Mouse (Mus musculus): ENCODE results near the gene Tcf7l2.

Gene Tcf7l2

DNA sequence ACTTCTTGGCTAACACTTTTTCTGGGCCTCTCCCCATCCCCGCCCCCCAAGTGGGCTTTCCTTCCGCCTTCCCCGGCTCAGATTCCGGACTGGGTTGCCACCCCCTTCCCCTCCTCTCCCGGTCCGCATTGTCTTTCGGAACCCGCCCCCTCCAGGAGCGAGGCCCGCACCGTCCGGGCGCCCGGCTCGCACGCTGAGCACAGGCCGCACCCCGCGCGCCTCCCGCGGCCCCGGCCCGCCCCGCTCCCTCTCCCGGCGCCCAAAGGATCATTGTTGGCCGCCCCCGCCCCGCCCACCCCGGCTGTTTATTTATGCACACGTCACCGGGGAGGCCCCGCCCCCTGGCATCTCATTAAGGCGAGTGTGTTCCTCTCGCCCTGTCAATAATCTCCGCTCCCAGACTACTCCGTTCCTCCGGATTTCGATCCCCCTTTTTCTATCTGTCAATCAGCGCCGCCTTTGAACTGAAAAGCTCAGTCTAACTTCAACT, at the start of gene Tcf7l2:
Gene Tcf7l2 (plus strand): TSS at position 382 of the 490 bp plus-strand sequence.
- peak; percentile 59 to 64 for DNase-seq

DNA sequence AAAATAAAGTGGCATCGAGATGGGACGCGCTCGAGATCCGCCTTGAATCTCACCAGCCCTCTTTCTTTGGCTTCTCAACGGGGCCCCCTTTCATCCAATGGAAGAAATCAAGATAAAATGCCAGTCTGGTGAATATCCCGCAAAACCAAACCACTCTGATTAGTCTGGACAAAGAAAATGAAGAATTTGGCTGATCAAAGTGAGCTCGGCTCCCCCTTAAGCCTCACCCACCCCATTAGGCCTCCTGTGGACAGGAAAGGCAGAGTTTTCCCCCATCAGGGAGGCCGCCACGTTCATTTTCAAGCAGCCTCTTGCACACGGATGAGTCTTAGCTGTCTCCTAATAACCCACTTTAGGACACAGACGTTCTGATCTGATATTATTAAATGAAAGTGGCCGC, 47.0 kb upstream of the Tcf7l2 start:
- DNase-seq: no peak

DNA sequence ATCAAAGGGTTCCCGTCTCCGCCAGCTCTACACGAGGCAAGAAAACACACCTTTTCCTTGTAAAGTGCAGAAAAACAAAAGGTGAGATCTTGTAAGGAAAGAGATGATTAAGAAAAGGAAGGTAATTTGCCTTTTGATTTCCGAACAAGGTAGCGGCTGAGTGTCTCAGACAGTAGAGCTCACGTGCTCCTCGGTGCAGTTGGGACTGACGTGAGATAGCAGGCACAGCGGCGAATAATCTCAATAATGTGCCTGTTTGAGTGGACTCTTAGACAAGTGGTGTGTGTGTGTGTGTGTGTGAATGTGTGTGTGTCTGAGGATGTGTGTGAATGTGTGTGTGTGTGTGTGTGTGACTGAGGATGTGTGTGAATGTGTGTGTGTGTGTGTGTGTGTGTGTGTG, 46.2 kb upstream of the Tcf7l2 start:
- DNase-seq: no peak

DNA sequence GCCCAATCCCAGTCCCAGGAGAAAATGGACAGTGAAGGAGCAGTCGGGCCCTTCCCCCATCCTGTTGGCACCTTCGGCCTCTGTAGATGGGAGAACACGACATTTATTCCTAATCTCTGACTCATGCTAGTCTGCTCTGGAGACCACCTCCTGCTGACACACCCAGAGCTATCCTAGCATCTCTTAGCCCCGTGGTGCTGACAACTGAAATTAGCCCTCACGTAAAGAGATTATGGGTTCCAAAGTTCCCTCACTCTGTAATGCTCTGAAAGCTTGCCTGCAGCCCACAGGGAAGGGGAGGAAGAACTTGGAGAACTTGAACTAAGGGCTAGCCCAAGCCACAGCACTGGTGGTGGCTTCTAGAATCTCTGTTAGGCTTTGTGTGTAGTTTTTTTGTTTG, 42.7 kb upstream of the Tcf7l2 start:
- DNase-seq: no peak

DNA sequence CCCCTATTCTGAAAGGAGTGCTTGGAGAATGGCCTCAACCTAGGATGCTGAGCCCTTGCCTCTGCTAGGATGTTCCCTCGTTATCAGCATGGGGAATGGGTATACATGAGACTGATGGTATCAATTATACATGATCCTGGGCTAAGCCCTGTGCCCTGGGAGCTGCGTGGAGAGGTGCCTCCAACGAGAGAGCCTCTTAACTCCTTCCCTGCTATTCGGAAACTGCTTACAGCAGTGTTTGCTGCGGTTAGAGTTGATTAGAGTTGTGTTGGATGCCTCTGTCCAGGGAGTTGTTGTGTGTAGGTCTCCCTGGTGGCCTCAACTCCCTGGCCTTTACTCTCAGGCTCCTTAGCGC, 41.4 kb upstream of the Tcf7l2 start:
- DNase-seq: no peak

DNA sequence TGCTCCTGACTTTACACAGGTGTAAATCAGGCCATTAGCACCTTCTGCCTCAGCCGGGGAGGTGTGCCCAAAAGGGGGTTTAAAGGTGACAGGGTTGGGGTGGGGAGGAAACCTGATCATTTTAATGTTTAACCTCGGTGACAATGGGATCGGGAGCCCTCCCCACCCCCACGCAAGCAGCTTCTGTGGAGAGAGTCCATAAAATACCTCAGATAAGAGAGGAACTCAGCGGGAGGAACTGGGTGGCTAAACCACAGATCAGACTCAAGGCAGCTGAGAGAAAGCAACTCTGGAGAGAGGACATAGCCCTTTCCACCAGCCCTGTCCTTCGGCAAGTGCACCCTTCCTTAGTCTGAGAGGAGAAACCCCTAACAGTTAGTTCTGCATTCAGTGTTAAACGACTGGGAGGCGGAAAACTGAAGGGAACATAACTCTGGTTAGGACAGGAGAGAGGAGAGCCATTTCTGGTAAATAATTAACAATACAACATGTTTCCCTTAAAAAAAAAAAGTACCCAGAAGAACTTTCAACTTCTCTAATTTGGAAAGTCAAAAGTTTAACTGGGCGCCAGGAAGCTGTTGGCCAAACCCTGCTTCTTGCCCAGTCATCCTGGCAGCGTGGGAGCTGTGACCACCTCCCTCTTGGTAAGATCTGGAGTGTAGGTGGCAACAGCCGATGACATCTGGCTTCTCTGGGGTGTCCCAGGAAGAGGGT, 40.9 kb upstream of the Tcf7l2 start:
- no peak for DNase-seq

DNA sequence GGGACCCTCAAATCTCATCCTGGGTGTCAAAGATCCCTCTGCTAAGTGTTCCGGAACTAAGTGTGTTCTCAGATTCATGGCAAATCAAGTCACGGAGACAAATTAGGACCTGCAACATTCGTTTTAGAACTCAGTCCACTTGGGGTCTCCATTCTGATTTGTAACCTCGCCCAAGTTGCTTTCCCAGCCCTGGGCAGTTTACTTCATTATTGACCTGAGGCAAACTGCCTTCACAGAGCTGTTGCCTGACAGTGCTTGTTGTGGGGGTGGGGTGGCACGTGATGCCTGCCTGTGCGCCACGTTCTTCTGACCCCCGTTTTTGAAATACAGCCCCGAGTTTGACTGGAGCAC, 40.4 kb upstream of the Tcf7l2 start:
- no peak for DNase-seq

DNA sequence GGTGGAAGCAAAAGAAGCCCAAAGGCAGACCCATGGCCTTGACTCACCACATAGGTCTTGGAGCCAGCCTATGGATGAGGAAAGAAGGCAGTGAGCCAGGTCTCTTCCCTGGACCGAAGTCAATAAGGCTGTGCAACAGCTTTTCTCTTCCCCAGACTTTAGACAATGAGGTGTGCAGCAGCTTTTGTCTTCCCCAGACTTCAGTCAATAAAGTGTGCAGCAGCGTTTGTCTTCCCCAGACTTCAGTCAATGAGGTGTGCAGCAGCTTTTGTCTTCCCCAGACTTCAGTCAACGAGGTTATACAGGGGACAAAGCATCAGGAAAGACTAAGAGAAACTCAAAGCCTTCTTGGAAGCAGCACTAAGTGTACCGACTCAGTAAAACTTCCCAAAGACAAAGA, 39.5 kb upstream of the Tcf7l2 start:
- no peak for DNase-seq

DNA sequence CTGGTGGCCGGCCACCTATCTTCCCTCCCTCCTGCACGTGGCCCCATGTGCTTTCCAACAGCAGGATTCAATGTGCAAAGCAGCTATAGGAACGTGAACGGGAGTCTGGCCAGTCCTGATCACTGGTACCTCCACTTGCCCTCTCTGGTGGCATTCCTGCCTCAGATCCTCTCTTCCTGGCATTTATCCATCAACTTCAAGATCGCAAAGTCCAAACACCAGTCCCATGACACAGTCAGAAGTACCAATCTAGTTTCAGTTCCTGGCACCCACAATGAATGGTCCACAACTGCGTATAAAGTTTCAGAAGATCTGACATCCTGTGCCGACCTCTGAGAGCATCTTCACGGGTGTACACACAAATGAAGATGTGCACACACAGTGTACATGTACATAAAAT, 38.9 kb upstream of the Tcf7l2 start:
- DNase-seq: no peak

DNA sequence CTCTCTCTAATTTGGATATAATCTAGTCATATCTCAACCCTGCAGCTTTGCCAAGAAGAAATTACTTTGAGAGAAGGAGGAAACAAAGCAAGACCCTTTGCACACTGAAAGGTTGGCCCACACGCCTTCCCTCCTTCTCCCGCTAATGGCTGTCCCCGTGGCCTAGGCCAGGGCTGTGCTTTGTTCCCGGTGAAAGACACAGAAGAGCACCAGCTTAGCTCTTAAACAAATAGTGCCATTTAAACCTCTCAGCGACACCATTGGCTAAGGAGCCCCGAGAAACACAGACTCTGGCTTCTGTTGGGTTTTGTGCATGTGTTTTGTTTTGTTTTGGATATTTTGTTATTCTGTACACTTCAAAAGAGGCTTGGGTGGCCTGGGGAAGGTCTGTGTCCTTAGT, 37.5 kb upstream of the Tcf7l2 start:
- no peak for DNase-seq

DNA sequence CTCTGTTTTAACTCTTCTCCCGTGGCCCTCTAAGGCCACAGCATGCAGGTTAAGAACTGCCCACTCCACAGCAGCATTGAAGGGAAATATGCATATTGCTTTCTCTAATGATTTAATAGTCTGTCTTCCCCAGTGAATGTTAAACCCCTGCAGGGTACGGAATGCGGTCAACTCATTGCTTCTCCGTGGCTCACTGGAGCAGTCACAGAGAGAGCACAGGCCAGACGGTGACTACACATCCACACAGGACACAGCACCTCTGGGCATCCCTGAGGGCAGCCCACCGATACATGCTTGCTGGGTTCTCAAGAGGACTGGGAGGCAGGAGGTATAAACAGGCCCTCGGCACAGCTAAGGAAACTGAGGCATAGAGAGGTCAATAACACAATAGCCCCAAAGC, 35.3 kb upstream of the Tcf7l2 start:
- no peak for DNase-seq

DNA sequence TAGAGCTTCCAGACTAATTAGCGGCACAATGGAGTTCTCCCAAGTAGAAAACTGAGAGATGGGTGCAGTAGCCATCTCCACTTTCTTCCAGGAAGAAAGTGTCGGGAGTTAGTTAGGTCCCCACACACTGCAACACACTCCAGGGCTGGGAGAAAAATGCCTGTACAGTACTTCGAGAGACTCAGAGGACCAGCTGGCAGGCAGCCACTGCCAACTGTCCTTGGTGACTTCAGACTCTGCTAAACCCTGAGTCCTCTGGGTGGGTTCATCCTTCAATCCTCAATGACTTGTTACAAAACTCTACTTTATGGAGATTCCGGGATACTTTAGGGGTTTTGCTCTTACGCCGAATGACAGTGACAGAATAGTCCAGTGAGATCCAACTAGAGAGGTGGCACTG, 34.8 kb upstream of the Tcf7l2 start:
- DNase-seq: no peak

DNA sequence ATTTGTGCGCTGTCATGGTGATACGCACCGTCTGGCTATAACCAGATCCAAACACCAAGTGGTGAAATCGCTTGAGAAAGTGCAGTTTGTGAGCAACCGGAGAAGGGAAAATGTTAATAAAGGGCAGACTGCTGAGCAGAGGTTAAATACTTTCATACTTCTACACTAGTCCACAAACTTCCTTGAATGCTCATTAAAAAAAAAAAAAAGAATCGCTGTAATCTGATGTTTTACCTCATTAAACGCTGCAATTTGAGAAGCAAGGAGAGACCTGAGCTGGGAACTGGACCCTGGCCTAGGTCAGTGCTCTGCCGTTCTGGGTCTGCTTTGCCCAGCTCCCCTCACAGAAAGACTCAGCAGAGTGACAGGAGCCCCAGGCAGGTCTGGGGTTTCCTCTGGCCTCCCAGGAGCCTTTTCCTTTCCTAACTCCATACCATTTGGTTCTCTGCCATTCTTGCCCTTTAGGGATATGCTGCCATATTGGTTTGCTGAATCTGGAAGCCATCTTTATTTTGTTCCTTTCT, 33.5 kb upstream of the Tcf7l2 start:
- DNase-seq: no peak

DNA sequence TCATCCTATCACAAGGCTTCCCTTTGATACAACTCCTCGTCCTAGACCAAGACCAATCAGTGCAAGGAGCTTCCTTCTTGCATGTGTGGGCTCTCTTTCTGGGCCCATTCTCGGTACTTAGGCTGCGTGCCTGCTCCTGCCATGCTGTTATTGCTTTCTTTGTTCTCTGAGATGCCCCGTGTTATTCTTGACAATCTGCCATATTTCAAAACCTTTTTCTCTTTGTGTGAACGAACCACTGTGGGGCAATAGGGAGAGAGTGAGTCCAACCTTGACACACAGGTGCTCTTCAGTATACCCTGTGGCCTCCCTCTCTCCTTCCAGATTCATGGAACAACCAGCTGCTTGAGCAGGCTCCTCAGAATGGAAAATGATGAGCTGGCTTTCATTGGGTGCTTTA, 30.8 kb upstream of the Tcf7l2 start:
- no peak for DNase-seq

DNA sequence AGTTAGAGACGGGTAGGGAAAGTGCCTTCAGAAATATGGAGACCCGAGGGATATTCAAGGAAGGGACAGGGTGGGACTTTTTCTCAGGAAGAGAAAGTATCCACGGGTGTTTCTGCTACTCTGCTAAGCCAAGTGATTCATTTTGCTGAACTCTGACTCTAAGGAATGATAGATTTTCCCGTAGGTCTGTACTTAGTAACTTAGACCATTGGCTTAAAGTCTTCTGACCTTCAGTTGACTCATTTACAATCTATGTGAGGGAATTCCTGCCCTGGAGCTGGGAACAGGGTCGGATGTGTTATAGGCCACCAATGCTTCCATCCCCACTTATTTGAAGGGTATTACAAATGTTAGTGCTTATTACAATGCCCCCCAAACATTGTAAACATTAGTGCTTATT, 29.9 kb upstream of the Tcf7l2 start:
- no peak for DNase-seq

DNA sequence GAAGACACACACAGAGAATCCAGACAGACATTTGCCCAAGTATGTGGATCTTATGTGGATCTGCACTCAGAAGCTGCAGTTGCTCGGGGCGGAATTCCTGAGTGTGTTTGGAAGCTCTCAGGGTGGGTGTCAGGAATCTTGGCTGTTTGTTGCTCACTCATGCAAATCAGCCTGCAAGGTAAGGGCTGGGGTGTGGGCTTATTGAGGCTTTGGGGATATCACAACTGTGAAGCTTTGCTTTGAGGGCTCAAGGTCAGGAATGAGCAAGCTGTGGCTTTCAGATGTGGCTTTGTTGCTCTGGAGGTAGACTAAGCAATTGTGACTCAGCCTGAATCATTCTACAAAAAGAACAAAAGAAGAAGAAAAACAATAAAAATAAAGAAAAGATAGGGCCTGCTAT, 28.9 kb upstream of the Tcf7l2 start:
- no peak for DNase-seq

DNA sequence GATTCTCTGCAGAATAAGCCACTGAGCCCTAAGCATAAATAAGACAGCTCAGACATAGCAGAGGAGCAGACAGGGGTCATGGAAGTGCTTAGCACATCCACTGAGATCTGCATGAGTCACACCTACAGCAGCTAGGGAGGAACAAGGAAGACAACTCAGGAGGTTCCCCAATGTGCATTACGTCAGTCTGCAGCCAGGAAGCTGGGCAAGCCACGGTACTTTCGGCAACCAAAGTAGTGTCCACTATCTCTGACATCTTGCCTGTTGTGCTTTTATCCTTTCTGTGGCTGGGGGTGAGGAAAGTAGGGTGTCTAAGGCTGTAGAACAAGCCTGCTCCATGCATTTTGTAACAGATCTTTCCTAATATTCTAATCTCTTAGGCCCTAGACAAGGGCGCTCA, 27.6 kb upstream of the Tcf7l2 start:
- no peak for DNase-seq

DNA sequence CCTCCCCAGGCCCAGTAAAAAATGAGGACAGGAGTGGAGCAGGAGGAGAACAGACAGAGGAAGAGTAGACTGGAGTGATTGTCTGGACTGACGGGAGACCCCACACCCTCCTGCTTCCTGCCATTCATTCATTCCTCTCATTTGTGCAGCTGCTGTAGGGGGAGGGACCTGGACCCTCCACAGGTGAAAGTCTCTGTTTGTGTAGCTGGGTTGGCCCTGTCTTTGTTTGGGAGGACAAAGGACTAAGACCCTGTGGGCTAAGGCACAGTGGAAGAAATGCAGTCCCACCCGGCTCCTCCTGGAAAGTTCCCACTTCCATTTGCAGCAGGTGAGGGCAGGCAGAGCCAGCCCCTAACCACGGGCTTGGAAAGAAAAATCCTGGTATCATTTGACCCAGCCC, 27.0 kb upstream of the Tcf7l2 start:
- no peak for DNase-seq

DNA sequence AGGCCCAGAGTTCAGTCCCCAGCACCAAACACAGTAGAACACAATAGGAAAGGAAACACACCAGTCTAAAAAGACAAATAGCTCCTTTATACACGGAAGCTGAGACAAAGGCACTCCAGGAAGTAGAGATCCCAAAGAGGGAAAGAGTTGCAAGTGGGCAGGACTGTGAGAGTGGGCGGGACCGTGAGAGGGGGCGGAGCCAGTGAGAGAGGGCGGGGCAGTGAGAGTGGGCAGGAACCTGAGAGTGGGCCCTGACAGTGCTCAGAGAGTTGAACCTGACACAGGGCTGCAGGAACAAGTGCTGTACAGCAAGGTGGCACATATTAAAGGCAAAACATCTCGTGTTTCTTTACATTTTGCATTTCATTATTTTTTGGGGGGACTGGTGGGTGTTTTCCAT, 22.5 kb upstream of the Tcf7l2 start:
- no peak for DNase-seq

DNA sequence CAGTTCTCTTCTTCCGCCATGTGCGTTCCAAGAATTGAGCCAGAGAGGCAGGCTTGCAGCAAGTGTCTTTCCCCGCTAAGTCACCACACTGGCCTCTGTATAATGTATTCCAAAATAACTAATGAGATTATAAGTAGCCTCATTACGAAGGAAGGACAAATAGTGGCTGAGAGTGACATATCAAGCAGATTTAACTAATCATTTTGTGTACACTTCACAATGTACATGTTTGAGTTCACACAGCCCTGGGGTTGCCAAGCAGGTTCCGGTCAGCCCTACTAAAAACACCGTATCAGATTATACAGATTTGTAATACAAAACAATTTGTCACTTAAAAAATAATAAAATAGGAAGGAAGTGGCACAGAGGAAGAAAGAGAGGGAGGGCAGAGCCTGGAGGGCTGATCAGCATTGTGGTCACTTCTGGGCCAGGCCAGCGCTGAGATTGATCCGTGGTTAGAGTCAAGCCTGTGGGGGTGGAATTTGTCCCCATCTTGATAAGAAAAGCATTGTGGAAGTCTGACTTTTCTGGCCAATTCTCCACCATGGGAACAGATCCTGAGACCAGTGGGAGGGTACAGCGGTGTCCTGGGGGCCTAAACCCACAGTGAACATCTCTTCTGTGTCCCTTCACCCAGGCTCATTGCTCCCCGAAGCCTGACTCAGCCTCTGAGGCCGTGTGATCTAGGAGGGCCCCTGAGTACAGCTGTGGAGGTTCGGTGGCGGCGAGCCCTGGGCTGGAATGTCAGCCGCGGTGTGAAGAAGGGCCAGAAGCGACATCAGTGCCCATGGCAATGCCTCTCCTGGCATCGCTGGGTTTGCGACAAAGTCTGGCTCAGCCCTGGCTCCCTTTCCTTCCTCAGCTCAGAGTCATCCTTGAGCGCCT, 21.9 kb upstream of the Tcf7l2 start:
- DNase-seq: no peak

DNA sequence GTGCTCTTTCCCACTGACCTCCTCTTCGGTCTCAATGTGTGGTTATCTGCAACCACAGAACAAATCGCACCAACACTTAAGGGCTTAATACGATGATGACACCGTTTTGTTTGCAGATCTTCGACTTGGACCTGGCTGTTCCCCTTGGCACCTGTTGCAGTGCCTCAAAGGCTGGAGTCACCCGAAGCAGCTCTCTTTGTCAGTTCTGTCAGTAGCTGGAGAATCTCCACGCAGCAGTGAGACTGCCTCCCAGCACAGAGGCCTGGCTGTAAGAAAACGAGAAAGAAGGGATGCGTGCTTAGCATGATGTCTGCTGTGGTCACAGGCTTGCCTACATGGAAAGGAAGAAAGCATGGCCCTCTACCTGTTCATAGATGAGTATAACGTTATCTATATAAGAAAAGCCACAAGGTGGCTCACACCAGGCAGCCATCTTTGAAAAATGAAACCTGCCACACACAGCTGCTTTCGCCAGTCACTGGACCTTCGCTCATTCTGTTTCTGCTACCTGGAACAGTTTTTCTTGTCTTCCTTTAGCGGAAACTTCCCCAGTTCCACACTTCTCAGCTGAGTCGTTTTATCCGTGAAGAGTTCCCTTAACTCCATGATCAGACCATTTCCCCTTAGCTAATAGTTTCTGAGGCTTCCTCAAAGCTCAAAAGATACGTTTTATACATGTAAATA, 21.1 kb upstream of the Tcf7l2 start:
- no peak for DNase-seq

DNA sequence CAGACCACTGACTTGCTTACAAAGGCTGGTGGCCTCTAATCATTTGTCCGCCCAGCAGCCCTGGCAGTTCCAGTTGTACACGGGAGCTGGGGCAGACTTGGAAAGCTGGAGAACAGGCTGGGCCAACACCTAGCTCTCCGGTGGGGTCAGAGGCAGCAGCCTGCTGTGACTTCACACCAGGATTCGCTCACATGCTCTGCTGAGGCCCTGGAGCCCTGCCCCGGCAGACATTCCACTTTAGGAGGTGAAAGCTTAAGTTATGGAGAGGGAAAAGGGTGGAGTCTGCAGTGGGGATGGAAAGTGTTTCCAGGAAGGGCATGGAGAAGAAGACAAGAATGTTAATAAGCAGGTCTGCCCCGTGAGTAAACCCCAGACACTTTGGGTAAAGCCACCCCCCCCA, 19.2 kb upstream of the Tcf7l2 start:
- no peak for DNase-seq

DNA sequence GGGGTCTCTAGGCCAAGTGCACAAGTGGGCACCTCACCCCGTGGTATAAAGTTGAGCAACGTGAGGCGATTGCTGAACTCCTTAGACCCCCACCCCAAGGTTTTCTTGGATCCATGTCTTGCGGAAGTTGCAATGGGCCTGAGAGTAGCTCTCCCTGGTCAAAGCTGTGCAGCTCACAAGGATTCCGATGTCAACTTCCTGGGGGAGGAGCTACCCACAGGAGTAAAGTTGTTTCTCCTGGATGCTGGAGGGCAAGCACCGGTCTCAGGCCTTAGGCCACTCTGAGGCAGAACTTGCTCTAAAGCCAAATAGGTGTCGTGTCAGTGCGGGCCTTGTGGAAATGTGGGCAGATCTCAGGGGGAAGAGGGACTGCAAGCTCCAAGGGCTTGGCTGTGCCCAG, 12.2 kb upstream of the Tcf7l2 start:
- no peak for DNase-seq

DNA sequence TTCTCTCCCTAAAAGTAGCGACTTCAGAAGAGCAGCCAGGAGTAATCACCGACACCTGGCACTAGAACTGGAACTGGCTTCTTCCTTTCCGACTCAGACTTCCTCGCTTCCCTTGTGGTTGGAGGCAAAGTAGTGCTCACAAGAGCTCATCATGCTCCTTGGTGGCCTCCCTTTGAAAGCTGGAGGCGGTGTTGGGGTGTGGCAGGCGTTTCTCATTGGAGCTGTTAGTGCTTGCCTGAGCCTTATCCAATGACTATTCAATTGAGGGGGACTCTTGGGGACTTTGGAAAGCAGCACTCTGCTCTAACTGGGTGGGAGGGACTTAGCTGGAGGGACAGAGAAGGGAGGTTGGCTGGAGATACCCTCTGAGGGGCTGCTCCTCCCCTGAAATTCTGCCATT, 9.1 kb upstream of the Tcf7l2 start:
- no peak for DNase-seq

Data from thymus, adult 18-20 months (tissue).